ENCODE assay signal across 15 mouse cellular contexts in the genomic region with DNA sequence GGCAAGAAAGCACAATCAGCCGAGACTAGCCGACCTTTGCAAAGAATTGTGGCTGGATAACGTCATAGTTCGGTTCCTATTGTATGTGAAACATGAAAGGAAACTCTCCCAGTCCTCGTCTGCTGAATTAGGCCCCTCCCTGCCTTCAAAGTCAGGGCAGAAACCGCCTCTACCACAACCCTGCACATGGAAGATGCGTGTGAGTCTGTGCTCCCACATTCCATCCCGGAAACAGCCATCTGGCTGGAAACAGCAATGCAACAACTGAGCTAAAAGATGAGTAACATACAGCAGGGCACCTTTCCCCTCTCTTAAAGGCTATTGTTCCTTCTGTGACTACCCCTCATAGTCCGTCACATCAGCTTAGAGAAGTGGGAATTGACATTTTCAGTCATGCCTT.
DNase-seq lines count a peak whose midpoint lies in the region.
"Had no signal": no experiment of that assay in that cellular context is flagged by ENCODE, and none has a peak within 500 bp of the region (broad histone marks: within the 10 kb centered on the region; RNA-seq: fewer than 3 reads in every experiment).

No protein-coding gene starts in this region.

- intact Hi-C loops in left cerebral cortex, postnatal 36 days (cut with DNase I): no loop called here
- intact Hi-C loops in left cerebral cortex, postnatal 4 days (cut with DNase I): no loop called here

- peak; percentile 38 for DNase-seq in layer of hippocampus, adult 11-12 months (ENCODE audit: low spot score)
- DNase-seq in layer of hippocampus, adult 9-10 months (ENCODE audit: low spot score): no peak
- peak; percentile 24 to 28 for DNase-seq in left cerebral cortex, postnatal 36 days (ENCODE audit: low spot score in 2 of 2)
- DNase-seq in left cerebral cortex, postnatal 4 days: no peak
- DNase-seq in NIH3T3 (ENCODE audit: low read depth): peak; percentile 8
- peak; percentile 60 for DNase-seq in layer of hippocampus, adult 9-11 months
- no peak for DNase-seq in MN1 (ENCODE audit: low spot score)
- no peak for DNase-seq in cerebellum, postnatal 4 days (ENCODE audit: low spot score in 2 of 2)
- DNase-seq: adrenal gland, postnatal 10 days; cerebellum, adult 2 months; cerebellum, postnatal 10 days; embryo, embryonic 11 days; gastrocnemius, postnatal 10 days; heart, adult 2 months; heart, postnatal 14 days had no signal

Comparison
In these comparisons a context has a peak if more than half of its experiments do, and no peak if none do; other contexts are left out.
1. DNase-seq: peak in layer of hippocampus, adult 11-12 months (single experiment), left cerebral cortex, postnatal 36 days (2 of 2), NIH3T3 (single experiment) and layer of hippocampus, adult 9-11 months (single experiment); none in layer of hippocampus, adult 9-10 months (single experiment), left cerebral cortex, postnatal 4 days (single experiment), MN1 (single experiment) and cerebellum, postnatal 4 days (0 of 2).